Mouse (Mus musculus) intestine, embryonic 15.5 days (tissue): ENCODE data around the gene Spon1. TPM values are rescaled to one million over a fixed set of nuclear protein-coding genes. Genes with fewer than 3 reads are reported as not detected.

ENCODE experiments used
- ATAC-seq: fragments of 200-750 bp; cut with Nextera tagmentation; 2 replicates; pipeline ENCODE4 v1.8.0; 2017; ENCODE audit warnings: moderate TSS enrichment, moderate library complexity
- H3K27ac ChIP-seq: fragments of 300-500 bp; sonication (generic); 2 replicates; pipeline ENCODE4 v1.5.1; 2015; ENCODE audit warnings: mild to moderate bottlenecking, inconsistent platforms
- H3K27me3 ChIP-seq: fragments of 300-500 bp; sonication (generic); replicated peaks from 2 replicates; pipeline ENCODE4 v1.6.1; 2015; ENCODE audit warnings: inconsistent platforms
- H3K36me3 ChIP-seq: fragments of 300-500 bp; sonication (generic); 2 replicates; pipeline ENCODE4 v1.6.1; 2015; ENCODE audit warnings: inconsistent platforms
- H3K4me1 ChIP-seq: fragments of 300-500 bp; sonication (generic); replicated peaks from 2 replicates; pipeline ENCODE4 v1.6.1; 2015; ENCODE audit warnings: inconsistent platforms
- H3K4me2 ChIP-seq: fragments of 300-500 bp; sonication (generic); replicated peaks from 2 replicates; pipeline ENCODE4 v1.6.1; 2015; ENCODE audit warnings: mild to moderate bottlenecking, inconsistent platforms
- H3K4me3 ChIP-seq: fragments of 300-500 bp; sonication (generic); replicated peaks from 2 replicates; pipeline ENCODE4 v1.5.1; 2015; ENCODE audit warnings: inconsistent platforms
- H3K9ac ChIP-seq: fragments of 300-500 bp; sonication (generic); 2 replicates; pipeline ENCODE4 v1.6.1; 2015; ENCODE audit warnings: inconsistent platforms
- H3K9me3 ChIP-seq: fragments of 300-500 bp; sonication (generic); 2 replicates; pipeline ENCODE4 v1.6.1; 2016; ENCODE audit warnings: inconsistent platforms
- WGBS: fragments of 180-500 bp; shearing (Covaris S2); methylation state at CpG from one replicate; pipeline ENCODE4 v1.1.7; 2015; 5-methylcytosine and 5-hydroxymethylcytosine counted together
- polyA plus RNA-seq: library from polyadenylated mRNA; unstranded; fragments of >200 nt; fragmentation: Nextera tagmentation; extraction: Ambion mirVana; gene quantifications from 2 replicates; pipeline ENCODE4 v1.2.1, GENCODE M21; 2015

Spon1 gene
- polyA plus RNA-seq, 1 experiment from 2014 or later = 11.9 TPM

DNA sequence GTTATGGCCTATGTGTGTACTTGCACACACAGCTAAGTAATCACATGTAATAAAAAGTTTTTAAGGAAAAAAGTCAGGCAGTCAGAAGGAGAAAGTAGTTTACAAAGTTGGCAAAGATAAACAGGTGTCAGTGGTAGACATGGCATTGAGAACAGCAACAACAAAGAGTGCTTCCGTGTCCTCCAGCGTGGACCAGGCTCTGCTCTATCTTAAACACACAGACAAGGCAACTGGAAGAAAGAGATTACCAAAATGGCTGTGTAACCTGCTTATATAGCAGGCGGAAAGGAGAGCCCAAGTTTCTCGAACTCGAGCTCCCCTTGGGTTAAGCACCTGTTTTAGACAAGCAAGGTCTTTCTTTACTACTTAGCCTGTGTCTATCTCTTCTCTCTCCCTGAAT lies 314.5 kb downstream of the Spon1 start:
- Histone ChIP-seq H3K36me3 (no peaks in the 10 kb centered on the region), H3K4me3 (no peak overlapping the region), H3K9ac (no peak overlapping the region), H3K27me3 (no peaks in the 10 kb centered on the region), H3K4me2 (no peak overlapping the region), H3K9me3 (no peaks in the 10 kb centered on the region), H3K4me1 (no peaks in the 10 kb centered on the region), H3K27ac (no peak overlapping the region)
- WGBS = 91% methylated on average over 5 of the region's 5 CpGs
- ATAC-seq = no peak

DNA sequence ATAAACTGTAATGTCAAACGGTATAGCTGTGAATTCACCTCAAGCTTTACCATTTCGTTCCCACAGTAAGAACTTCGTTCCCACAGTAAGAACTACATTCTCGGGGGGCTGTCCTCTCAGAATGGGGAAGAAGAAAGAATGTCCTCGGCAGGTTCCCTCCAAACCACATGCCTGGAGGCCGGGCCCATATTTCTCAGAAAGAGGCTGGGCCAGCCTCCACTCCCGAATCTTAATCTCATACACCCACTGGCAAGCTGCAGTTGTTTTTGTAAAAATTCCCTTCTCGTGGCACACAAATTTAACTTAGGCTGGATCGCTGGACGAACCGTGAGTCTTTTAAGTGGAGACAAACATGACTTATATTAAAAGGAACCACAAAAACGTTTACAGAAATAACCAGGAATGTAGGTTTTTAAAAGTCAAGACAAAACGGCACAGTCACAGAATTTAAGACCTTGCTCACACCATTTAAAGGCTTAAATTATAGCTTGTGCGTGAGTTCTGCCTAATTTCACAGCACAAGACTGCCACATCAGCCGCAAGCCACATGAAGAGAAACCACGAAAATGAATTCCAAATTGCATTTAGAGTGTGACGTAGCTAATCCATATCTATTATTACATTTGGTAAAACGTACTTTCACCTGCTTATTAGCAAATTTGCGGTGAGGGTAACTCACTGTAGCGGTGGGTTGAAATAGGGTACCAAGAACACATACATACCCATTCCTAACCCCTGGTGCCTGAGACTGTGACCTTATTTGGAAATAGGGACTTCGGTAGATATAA lies 316.0 kb downstream of the Spon1 start:
- no peaks in the 10 kb centered on the region for H3K9me3 ChIP-seq
- no peak overlapping the region for H3K27ac ChIP-seq
- no peak overlapping the region for H3K4me3 ChIP-seq
- H3K4me2 ChIP-seq = no peak overlapping the region
- H3K4me1 ChIP-seq = peaks cover 3% of the 10 kb centered on the region
- no peak overlapping the region for H3K9ac ChIP-seq
- WGBS = 73% methylated on average over 21 of the region's 21 CpGs
- H3K36me3 ChIP-seq = no peaks in the 10 kb centered on the region
- H3K27me3 ChIP-seq = no peaks in the 10 kb centered on the region
- no peak for ATAC-seq

DNA sequence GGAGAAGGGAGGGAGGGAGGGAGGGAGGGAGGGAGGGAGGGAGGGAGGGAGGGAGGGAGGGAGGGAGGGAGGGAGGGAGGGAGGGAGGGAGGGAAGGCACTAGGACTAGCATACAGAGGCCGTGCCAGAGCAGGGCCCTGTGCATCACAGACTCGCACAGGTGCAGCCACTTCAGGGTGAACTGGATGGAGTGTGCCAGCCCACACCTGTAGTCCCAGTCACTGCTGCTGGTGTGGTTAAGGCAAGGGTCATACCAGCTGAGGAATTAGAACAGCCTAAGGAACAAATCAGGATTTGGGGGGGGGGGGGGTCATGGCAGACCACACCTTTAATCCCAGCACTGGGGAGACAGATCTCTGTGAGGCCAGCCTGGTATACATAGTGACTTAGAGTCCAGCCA lies 317.3 kb downstream of the Spon1 start:
- Histone ChIP-seq H3K27ac (no peak overlapping the region), H3K4me1 (peaks cover 11% of the 10 kb centered on the region), H3K4me2 (no peak overlapping the region), H3K9me3 (no peaks in the 10 kb centered on the region), H3K4me3 (no peak overlapping the region), H3K27me3 (no peaks in the 10 kb centered on the region), H3K36me3 (no peaks in the 10 kb centered on the region), H3K9ac (no peak overlapping the region)
- WGBS = 79% methylated on average over 2 of the region's 2 CpGs
- ATAC-seq = no peak

DNA sequence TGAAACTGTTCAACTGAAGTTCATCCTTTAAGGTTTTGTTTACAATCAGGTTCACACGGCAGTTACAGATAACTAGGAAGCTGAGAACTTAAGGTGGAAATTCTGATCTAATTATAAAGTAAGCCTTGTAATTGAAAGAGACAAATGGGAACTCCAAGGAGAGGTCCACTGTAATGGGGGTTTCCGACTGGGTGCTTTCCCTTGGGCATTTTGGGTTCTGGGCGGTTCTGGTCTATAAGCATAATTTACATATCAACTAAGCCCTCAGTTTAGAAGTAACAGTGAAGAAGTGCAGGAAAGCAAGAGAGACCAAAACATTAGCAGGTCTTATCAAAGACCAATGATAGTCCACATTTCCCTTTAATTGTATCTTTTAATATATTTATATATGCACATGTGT lies 318.0 kb downstream of the Spon1 start:
- Histone ChIP-seq H3K4me2 (no peak overlapping the region), H3K36me3 (no peaks in the 10 kb centered on the region), H3K27ac (no peak overlapping the region), H3K27me3 (no peaks in the 10 kb centered on the region), H3K9ac (no peak overlapping the region), H3K9me3 (no peaks in the 10 kb centered on the region), H3K4me3 (no peak overlapping the region), H3K4me1 (peaks cover 11% of the 10 kb centered on the region)
- 71% methylated on average over 3 of the region's 3 CpGs for WGBS
- ATAC-seq = no peak

DNA sequence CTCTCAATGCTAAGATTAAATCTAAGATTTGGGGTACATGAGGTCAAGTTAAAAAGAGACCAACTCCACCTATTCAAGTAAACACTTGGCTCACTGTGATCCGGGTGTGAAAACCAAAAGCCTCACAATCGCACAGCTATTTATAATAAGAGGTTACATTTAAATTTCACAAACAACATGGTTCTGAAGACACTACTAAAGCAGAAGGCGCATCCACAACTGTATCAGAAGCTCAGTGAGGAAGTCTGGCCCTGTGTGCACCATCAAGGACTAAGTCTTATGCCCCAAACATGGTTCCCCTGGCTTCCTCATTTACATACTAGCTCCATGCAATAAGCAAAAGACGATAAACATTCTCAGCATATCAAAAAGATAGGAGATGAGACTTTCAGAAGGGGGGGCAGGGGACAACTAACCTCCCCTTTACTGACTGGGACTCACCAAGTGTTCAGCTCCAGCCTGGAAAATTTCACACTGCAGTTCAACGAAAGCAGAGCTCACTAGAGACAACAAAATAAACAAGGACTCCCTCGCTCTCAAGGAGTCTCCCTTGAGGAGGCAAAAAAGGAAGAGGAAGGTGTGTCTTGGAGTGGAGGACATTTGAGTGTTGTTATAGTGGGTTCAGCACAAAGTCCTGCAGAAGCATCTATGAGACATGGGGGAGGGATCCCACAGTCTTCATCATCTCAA lies 320.4 kb downstream of the Spon1 start:
- H3K4me3 ChIP-seq = no peak overlapping the region
- no peaks in the 10 kb centered on the region for H3K9me3 ChIP-seq
- ATAC-seq = no peak
- no peak overlapping the region for H3K9ac ChIP-seq
- WGBS = 57% methylated on average over 6 of the region's 6 CpGs
- H3K4me2 ChIP-seq = no peak overlapping the region
- H3K4me1 ChIP-seq = peaks cover 15% of the 10 kb centered on the region
- H3K36me3 ChIP-seq = no peaks in the 10 kb centered on the region
- H3K27ac ChIP-seq = no peak overlapping the region
- H3K27me3 ChIP-seq = no peaks in the 10 kb centered on the region

DNA sequence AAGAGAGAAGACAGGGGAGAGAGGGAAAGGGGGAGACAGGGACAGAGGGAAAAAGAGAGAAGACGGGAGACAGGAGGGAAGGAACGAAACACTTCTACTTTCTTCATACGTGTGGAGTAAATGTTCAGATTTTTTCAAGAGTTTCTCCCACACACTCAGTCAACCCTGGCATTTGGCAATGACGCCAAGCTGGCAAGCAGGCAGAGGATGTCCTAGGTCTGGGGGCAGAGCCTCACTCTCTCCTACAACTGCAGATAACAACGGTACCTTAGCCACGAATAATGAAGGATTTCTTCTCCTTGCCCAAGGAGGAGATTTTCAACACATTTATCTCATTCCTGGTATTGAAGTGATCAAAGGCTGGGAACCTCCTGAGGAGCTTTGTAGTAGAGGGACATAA lies 321.5 kb downstream of the Spon1 start:
- Histone ChIP-seq H3K36me3 (no peaks in the 10 kb centered on the region), H3K27ac (no peak overlapping the region), H3K4me2 (peak overlapping the region; percentile 22; the same call in 1 of the 2 replicates), H3K9me3 (no peaks in the 10 kb centered on the region), H3K27me3 (no peaks in the 10 kb centered on the region), H3K4me3 (no peak overlapping the region), H3K4me1 (peaks cover 16% of the 10 kb centered on the region), H3K9ac (no peak overlapping the region)
- ATAC-seq = no peak
- 42% methylated on average over 6 of the region's 6 CpGs for WGBS

DNA sequence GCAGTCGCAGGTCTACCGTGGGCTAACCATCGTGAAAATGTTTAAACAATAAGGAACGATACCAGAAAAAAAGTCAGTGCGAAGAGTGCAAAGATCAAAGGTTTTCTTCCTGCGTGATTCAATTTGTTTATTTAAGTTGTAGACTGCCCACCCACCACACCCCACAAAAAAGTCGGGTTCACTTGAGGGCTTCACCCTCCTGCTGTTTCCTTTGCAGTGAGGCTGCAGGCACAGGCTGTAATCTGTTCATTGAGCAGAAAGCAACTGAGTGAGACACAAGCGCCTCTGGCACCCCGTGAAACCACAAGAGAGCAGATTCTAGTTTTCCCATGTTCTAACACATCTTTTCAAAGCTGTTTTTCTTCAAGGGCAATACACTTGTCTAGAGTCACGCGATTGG lies 322.2 kb downstream of the Spon1 start:
- no peak overlapping the region for H3K9ac ChIP-seq
- H3K27me3 ChIP-seq = no peaks in the 10 kb centered on the region
- no peaks in the 10 kb centered on the region for H3K9me3 ChIP-seq
- ATAC-seq = peak; percentile 51
- H3K27ac ChIP-seq = 0 out of 2 replicates have a peak overlapping the region, but pooled peaks have one; percentile 27
- H3K4me3 ChIP-seq = no peak overlapping the region
- WGBS = 16% methylated on average over 11 of the region's 11 CpGs
- peak overlapping the region; percentile 22 for H3K4me2 ChIP-seq
- peaks cover 16% of the 10 kb centered on the region for H3K4me1 ChIP-seq
- no peaks in the 10 kb centered on the region for H3K36me3 ChIP-seq

DNA sequence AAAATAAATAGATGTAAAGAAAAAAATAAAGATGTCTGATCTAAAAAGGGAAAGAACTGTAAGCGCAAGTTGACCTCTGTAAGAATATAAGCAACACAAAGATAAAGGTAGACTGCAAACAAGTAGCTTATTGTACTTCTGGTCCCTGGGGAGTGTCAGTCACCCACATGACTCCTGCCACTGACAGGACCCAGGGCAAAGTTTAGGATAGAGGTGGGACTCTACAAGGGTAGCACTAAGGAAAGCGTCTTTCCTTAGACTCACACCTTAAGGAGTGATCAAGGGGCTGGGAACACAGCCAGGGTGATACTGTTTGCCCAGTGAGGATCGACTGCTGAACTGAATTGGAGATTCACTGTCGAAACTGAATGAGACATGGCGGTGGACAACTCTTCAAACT lies 323.1 kb downstream of the Spon1 start:
- peaks cover 16% of the 10 kb centered on the region for H3K4me1 ChIP-seq
- no peak overlapping the region; the same call in 1 of the 2 replicates for H3K4me2 ChIP-seq
- peak; percentile 84 for ATAC-seq
- H3K36me3 ChIP-seq = no peaks in the 10 kb centered on the region
- H3K9me3 ChIP-seq = no peaks in the 10 kb centered on the region
- H3K4me3 ChIP-seq = no peak overlapping the region
- H3K27me3 ChIP-seq = no peaks in the 10 kb centered on the region
- WGBS = 54% methylated on average over 5 of the region's 5 CpGs
- H3K9ac ChIP-seq = no peak overlapping the region
- peak overlapping the region; percentile 44; the same call in 1 of the 2 replicates for H3K27ac ChIP-seq

DNA sequence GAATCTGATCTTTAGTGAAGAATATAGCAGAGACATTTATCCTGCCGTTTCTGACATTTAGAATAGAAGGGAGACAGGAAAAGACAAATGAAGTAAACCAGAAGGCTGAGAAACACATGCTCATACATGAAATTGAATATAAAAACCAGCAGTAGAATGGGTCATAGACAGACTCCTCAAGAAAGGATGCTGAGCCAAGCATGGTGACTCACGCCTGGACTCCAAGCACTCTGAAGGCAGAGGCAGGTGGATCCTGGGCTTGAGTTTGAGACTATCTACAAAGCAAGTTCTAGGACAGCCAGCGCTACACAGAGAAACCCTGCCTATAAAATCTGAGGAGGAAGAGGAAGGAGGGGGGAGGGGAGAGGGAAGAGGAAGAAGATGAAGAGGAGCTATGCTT lies 324.4 kb downstream of the Spon1 start:
- no peak overlapping the region for H3K27ac ChIP-seq
- H3K9me3 ChIP-seq = no peaks in the 10 kb centered on the region
- H3K4me3 ChIP-seq = no peak overlapping the region
- ATAC-seq = no peak
- H3K36me3 ChIP-seq = no peaks in the 10 kb centered on the region
- no peak overlapping the region for H3K9ac ChIP-seq
- H3K4me1 ChIP-seq = peaks cover 16% of the 10 kb centered on the region
- no peaks in the 10 kb centered on the region for H3K27me3 ChIP-seq
- WGBS = 77% methylated on average over 3 of the region's 3 CpGs
- no peak overlapping the region for H3K4me2 ChIP-seq

DNA sequence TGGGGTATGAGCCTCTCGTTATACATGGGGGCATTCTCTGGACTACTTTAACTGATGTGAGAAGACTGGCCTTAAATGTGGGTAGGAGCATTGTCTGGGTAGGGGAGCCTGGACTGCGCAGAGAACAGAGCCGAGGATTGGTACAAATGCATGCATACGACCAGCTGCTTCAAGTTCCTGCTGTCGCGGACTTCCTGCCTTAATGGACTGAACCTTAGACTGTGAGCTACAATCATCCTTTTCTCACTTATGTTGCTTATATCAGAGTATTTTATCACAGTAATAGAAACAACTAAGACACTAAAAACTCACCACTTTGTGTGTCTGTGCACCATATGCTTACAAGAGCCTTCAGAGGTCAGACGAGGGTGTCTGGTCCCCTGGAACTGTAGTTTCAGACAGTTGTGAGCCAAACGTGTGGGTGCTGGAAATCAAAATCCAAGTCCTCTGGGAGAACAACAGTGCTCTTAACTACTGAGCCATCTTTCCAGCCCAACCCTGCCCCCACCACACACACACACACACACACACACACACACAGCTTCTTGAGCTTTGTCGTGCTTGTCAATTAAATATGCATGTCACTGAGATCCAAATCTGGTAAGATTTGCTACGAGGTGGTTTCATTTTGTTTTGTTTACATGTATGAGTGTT lies 325.2 kb downstream of the Spon1 start:
- no peak overlapping the region for H3K9ac ChIP-seq
- H3K27ac ChIP-seq = no peak overlapping the region
- ATAC-seq = no peak
- no peaks in the 10 kb centered on the region for H3K36me3 ChIP-seq
- 45% methylated on average over 10 of the region's 10 CpGs for WGBS
- H3K4me2 ChIP-seq = no peak overlapping the region
- H3K4me3 ChIP-seq = no peak overlapping the region
- H3K4me1 ChIP-seq = peaks cover 16% of the 10 kb centered on the region
- no peaks in the 10 kb centered on the region for H3K9me3 ChIP-seq
- H3K27me3 ChIP-seq = no peaks in the 10 kb centered on the region
